Mouse (Mus musculus) spleen, adult 2 months (tissue): Measurements from ENCODE around the gene Prkag2. TPM values are rescaled to one million over a fixed set of nuclear protein-coding genes. Genes with fewer than 3 reads are reported as not detected.

Experiments
- DNase-seq, 2 experiments: peaks; one replicate each; pipeline versions ENCODE4 v3.0.0 to v3.0.0-alpha.2; 2012 to 2021; ENCODE audit warnings: low spot score in 2 of 2, low read depth in 1 of 2
- H3K27ac ChIP-seq: fragments of 200-500 bp; 2 replicates; pipeline ENCODE4 v1.5.1; 2012; ENCODE audit warnings: low read length, inconsistent platforms; ENCODE audit not compliant: insufficient read depth
- H3K27me3 ChIP-seq: fragments of 200-500 bp; 2 replicates; pipeline ENCODE4 v1.6.1; 2012; ENCODE audit warnings: mild to moderate bottlenecking, moderate library complexity, low read length, inconsistent platforms; ENCODE audit not compliant: control insufficient read depth, insufficient read depth
- H3K36me3 ChIP-seq: fragments of 200-500 bp; 2 replicates; pipeline ENCODE4 v1.6.1; 2012; ENCODE audit warnings: mild to moderate bottlenecking, low read length, inconsistent platforms; ENCODE audit not compliant: control insufficient read depth, insufficient read depth
- H3K4me1 ChIP-seq: fragments of 200-500 bp; 2 replicates; pipeline ENCODE4 v1.6.1; 2011; ENCODE audit warnings: inconsistent platforms; ENCODE audit not compliant: control insufficient read depth, insufficient read depth, insufficient read length
- H3K4me3 ChIP-seq: fragments of 200-500 bp; 2 replicates; pipeline ENCODE4 v1.5.1; 2011; ENCODE audit warnings: mild to moderate bottlenecking, inconsistent platforms; ENCODE audit not compliant: insufficient read depth, insufficient read length; ENCODE audit errors: extremely low read depth
- CTCF ChIP-seq: fragments of 200-500 bp; IDR thresholded peaks from 2 replicates; pipeline ENCODE4 v1.5.1; 2011; ENCODE audit warnings: mild to moderate bottlenecking, inconsistent platforms; ENCODE audit not compliant: insufficient read depth, insufficient read length, insufficient replicate concordance; ENCODE audit errors: extremely low read depth
- POLR2A ChIP-seq: fragments of 200-500 bp; IDR thresholded peaks from 2 replicates; pipeline ENCODE4 v1.6.1; 2011; ENCODE audit warnings: low read depth, low read length, inconsistent platforms
- WGBS: fragments of 180-500 bp; shearing (Covaris S2); methylation state at CpG from one replicate; pipeline ENCODE4 v1.1.7; 2018; 5-methylcytosine and 5-hydroxymethylcytosine counted together
- polyA plus RNA-seq: library from polyadenylated mRNA; depleted of rRNA; stranded (reverse); fragments of >200 nt; gene quantifications from 2 replicates; pipeline ENCODE4 v1.2.3, GENCODE M21; 2012

The Prkag2 gene
- polyA plus RNA-seq, 1 experiment: 7.7 TPM

DNA sequence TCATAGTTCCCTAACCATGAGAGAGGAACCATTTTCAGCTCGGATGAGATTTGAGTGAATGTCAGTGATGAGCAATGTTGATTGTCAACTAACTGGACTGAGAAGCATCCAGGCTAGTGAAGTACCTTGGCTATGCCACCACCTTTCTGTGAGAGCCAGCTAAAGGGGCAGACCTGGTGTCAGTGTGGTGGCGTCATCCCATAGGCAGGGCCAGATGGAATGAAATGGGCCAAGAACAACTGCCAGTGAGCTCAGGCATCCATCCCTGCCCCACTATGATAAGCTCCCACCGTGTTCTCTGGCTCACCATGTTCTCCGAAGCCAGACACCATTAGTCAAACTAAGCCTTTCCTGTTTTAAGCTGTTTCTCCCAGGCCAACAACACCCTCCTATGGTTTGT is 183.9 kb downstream of the Prkag2 start:
- no peak for TF ChIP-seq CTCF
- TF ChIP-seq POLR2A: no peak
- H3K27ac ChIP-seq: no peak overlapping the region
- 92% methylated on average over 4 of the region's 4 CpGs for WGBS
- H3K27me3 ChIP-seq: no peaks in the 10 kb centered on the region
- no peaks in the 10 kb centered on the region for H3K36me3 ChIP-seq
- DNase-seq: no peak
- no peaks in the 10 kb centered on the region for H3K4me1 ChIP-seq
- no peak overlapping the region for H3K4me3 ChIP-seq

DNA sequence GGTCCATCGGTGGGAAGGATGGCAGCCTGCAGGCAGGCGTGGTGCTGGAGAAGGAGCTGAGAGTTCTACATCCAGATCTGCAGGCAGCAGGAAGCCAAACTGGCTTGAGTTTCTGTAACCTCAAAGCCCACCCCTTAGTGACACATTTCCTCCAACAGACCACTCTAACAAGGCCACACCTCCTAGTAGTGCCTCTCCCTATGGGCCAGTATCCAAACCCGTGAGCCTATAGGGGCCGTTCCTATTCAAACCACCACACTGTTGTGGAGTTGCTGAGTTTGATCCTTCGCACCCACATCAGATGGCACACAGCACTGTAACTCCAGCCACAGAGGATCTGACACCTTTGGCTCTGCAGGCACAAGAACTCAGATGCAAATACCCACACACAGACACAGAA is 185.3 kb downstream of the Prkag2 start:
- no peaks in the 10 kb centered on the region for H3K4me1 ChIP-seq
- H3K4me3 ChIP-seq: no peak overlapping the region
- no peaks in the 10 kb centered on the region for H3K27me3 ChIP-seq
- TF ChIP-seq CTCF: no peak
- no peak for TF ChIP-seq POLR2A
- no peak for DNase-seq
- no peak overlapping the region for H3K27ac ChIP-seq
- 25% methylated on average over 5 of the region's 5 CpGs for WGBS
- no peaks in the 10 kb centered on the region for H3K36me3 ChIP-seq

DNA sequence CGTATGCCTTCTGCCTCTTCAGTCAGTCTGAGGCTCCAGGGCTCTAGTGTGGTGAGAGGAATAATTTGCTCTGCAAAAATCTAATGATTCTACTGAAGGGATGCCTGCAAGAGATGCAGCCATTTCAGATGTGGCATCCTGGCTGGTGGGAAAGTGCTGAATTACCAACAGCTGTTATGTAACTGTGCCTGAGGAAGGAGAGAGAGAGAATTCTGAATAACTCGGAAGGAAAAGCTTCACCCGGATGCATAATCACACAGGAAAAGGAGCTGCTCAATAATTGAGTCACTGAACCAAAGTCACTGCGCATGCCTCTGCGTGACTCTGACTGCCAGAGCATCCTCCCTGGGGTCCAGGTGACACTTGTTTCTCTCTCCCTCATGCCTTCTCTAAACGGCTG is 186.8 kb downstream of the Prkag2 start:
- H3K36me3 ChIP-seq: no peaks in the 10 kb centered on the region
- H3K27ac ChIP-seq: no peak overlapping the region
- H3K4me1 ChIP-seq: no peaks in the 10 kb centered on the region
- no peak for DNase-seq
- WGBS: 92% methylated on average over 6 of the region's 6 CpGs
- H3K4me3 ChIP-seq: no peak overlapping the region
- no peaks in the 10 kb centered on the region for H3K27me3 ChIP-seq
- TF ChIP-seq CTCF: no peak
- no peak for TF ChIP-seq POLR2A

DNA sequence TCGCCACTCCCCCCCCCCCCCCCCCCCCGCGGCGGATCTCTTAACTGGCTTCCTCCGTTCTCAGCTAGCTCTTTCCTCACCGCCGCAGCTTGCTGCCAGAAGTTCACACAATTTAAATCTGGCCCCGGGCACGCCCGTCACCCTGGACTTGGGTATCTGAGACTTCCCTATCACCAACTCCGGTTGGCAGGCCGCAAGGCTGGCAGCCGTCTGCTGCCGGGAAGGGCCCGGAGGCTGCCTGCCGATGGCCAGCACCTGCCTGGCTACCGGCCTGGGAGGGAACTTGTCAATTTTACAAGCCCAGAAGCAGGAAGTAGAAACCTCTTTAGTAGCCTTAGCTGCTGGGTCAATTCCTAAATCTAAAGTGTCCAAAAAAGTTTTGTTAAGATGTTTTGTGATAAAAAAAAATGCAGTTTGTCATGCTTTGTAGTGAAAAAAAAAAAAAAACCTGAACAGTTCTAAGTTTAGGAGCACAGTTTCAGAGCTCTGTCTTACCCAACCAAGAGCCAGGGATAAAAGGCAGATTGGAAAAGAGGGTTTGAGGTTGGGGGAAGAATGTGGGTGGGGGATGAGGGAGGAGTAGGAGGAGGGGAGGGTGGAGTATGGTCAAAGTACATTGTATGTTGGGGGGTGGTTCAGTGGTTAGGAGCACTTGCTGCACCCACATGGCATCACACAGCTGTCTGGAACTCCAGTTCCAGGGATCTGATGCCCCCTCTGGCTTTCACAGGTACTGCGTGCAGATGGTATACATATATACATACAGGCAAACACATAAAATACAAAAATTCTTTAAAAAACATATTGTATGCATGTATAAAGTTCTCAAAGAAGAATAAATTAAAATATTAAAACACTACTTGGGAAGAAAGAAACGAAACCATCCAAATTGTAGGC is 191.4 kb downstream of the Prkag2 start:
- TF ChIP-seq POLR2A (peak; percentile 18; the same call in 1 of the 2 replicates), CTCF (no peak)
- Histone ChIP-seq H3K4me3 (peak overlapping the region; percentile 92), H3K4me1 (no peaks in the 10 kb centered on the region; the same call in 1 of the 2 replicates), H3K27me3 (no peaks in the 10 kb centered on the region), H3K27ac (peak overlapping the region; percentile 98), H3K36me3 (no peaks in the 10 kb centered on the region)
- 12% methylated on average over 18 of the region's 19 CpGs for WGBS
- peak; percentile 54 to 64 for DNase-seq

DNA sequence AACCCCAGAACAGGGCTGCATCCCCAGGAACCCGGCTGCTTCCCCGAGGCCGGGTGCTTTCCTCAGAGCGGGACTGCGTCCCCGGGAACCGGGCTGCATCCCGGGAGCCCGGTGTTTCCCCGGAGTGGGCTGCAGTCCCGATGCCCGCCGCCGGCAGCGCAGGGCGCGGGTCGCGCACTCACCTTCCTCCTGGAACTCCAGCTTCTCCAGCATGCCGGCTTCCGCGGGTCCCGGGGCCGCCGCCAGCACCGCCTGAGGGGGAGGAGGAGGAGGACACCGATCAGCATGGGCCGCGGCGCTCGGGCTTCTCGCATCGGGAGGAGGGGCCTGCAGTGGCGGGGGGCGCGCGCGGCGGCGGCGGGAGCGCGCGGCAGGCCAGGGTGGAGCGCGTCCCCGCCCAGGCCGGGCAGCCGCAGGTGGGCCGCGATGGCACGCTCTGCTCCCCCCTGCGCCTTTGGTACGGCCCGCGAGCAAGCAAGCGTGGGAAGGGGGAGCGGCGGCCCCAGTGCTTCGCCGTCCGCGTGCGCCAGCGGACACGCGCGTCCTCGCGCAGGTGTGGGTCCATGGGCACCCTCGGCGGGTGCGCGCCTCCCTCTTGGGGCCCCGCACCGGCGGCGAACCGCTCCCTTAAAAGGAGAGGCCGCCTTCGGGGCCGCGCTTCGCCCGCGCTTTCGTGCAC is 192.2 kb downstream of the Prkag2 start:
- Histone ChIP-seq H3K4me3 (peak overlapping the region; percentile 92), H3K36me3 (no peaks in the 10 kb centered on the region), H3K4me1 (no peaks in the 10 kb centered on the region; the same call in 1 of the 2 replicates), H3K27ac (peak overlapping the region; percentile 98), H3K27me3 (no peaks in the 10 kb centered on the region)
- peak; percentile 88 to 91 for DNase-seq
- WGBS: under 1% methylated on average over 68 of the region's 87 CpGs
- TF ChIP-seq CTCF (peak; percentile 42; the same call in 1 of the 2 replicates), POLR2A (no peak)

DNA sequence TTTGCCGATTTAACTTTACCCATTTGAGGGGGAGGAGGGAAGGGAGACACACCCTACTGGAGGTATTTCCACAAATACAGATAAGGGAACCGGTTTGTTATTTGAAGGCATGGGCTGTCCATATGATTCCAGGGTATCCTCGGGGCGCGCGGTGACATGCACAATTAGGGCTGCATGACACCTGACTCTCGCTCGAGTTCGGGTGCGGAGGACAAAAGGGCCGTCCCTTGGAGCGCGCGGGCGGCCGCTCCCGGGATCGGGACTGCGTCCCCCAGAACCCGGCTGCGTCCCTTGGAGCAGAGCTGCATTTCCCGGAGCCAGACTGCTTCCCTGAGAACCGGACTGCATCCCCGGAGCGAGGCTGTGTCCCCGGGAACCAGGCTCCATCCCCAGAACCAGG is 192.7 kb downstream of the Prkag2 start:
- peak in 1 of 2 experiments; percentile 16 for DNase-seq
- Histone ChIP-seq H3K27me3 (no peaks in the 10 kb centered on the region), H3K27ac (peak overlapping the region; percentile 98), H3K4me3 (peak overlapping the region; percentile 92), H3K4me1 (no peaks in the 10 kb centered on the region; the same call in 1 of the 2 replicates), H3K36me3 (no peaks in the 10 kb centered on the region)
- WGBS: 1% methylated on average over 26 of the region's 26 CpGs
- TF ChIP-seq CTCF (no peak), POLR2A (no peak)

DNA sequence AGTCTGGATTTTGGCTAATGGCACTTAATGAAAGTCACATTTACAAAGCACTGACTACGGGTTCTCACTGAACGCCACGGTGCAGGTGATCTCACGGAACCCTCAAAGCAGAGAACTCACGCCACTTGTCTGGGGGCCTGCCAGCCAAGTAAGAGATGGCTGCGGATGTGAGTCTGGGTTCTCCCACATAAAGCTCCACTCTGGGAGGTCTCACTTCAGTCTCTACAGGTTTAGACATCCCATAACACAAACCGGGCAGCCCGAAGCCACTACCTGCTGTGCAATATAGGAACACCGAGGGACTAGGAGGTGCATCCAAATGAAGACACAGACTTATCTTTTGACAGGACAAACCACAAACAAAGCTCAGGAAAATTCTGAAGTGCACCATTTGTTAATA is 193.6 kb downstream of the Prkag2 start:
- TF ChIP-seq CTCF: no peak
- no peak for TF ChIP-seq POLR2A
- no peak for DNase-seq
- Histone ChIP-seq H3K27me3 (no peaks in the 10 kb centered on the region), H3K4me3 (no peak overlapping the region), H3K4me1 (no peaks in the 10 kb centered on the region; the same call in 1 of the 2 replicates), H3K36me3 (no peaks in the 10 kb centered on the region), H3K27ac (no peak overlapping the region)
- 82% methylated on average over 9 of the region's 9 CpGs for WGBS
